Mouse (Mus musculus) heart, postnatal 0 days (tissue): ENCODE measurements at regions not wholly inside any gene's neighbourhood (a gene's known extent, or its start where the extent isn't known, plus 50 kb on each side); places are given as distances from the start of the nearest gene placed in this dataset.

Experiments used
- CTCF ChIP-seq: IDR thresholded peaks from 2 replicates; pipeline ENCODE4 v1.5.1; 2016; ENCODE audit warnings: antibody characterized with exemption, control low read depth, low read depth
- EP300 ChIP-seq: IDR thresholded peaks from 2 replicates; pipeline ENCODE4 v1.6.1; 2016; ENCODE audit warnings: antibody characterized with exemption, low read depth

GRCm38 (mm10) chr1:90481708-90482107, 121.1 kb upstream of the Cops8 start:
- TF ChIP-seq CTCF = no peak
- TF ChIP-seq EP300 = no peak
